Mouse (Mus musculus) liver, adult (tissue): ENCODE data around the gene Gm21818.
"Not testable (repeated sequence)": the region's sequence is repeated elsewhere in the genome, so short reads cannot be mapped to it uniquely, and the experiment has no call there.

Source experiments
- GATA4 ChIP-seq: IDR thresholded peaks from 2 replicates; pipeline ENCODE4 v1.6.1; 2014; ENCODE audit warnings: mild to moderate bottlenecking, low read length; ENCODE audit not compliant: insufficient replicate concordance

The Gm21818 gene

DNA sequence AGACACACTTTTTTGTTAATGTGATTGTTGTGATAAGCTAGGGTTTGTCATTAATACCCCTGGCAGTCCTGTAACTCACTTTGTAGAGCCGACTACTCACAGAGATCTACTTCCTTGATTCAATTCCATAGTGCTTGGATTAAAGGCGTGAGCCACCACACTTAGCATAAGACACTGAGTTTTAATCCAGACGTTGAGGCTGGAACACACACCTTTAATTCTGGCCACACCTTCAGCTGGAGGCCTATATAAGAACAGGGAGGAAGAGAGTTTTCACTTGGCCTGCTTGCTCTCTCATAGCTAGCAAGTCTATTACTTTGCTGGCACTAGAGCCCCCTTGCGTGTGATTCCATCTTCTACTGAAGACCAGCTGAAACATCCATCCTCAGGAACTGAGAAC is at the start of gene Gm21818:
Gene Gm21818 (plus strand): TSS at position 301 of the 400 bp plus-strand sequence.
- TF ChIP-seq GATA4 = not testable (repeated sequence)

DNA sequence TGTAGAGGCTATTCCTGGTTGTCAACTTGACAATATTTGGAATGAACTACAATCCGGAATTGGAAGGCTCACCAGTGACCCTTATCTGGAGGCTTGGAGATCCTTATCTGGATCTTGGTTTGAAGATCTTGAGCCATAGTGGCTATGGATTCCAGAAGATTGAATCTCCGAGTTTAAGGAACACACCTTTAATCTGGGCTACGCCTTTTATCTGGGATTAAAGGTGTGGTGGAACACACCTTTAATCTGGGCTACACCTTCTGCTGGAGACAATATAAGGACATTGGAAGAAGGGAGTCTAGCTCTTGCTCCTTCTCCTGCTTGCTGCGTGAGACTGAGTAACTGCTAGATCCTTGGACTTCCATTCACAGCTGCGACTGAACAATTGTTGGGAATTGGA is 32.3 kb upstream of the Gm21818 start, which contains the start of gene Gm20767:
Gene Gm20767 (plus strand): TSS at position 301 of the 400 bp plus-strand sequence.
- TF ChIP-seq GATA4 = not testable (repeated sequence)

DNA sequence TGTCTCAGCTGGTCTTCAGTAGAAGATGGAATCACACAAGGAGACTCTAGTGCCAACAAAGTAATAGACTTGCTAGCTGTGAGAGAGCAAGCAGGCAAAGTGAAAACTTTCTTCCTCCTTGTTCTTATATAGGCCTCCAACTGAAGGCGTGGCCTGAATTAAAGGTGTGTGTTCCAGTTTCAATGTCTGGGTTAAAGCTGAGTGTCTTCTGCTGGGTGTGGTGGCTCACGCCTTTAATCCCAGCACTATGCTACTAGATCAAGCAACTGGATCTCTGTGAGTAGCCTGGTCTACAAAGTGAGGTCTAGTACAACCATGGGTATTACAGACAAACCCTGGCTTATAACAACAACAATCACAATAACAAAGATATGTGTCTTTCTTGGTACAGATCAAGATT is 43.6 kb downstream of the Gm21818 start, which contains the start of gene Gm21762:
Gene Gm21762 (minus strand): TSS at position 101 of the 400 bp plus-strand sequence.
- not testable (repeated sequence) for TF ChIP-seq GATA4
